ENCODE assay signal across 16 mouse cellular contexts in genomic region chr9:62524761-62525308, GRCm38 (mm10). TPM values are rescaled to one million over a fixed set of nuclear protein-coding genes. Genes with fewer than 3 reads are reported as not detected.
DNase-seq lines count a peak whose midpoint lies in the region; ATAC-seq and TF ChIP-seq lines count a peak whose summit lies in the region.
"Had no signal": no experiment of that assay in that cellular context is flagged by ENCODE, and none has a peak within 500 bp of the region (broad histone marks: within the 10 kb centered on the region; RNA-seq: fewer than 3 reads in every experiment).

No protein-coding gene starts in this region.

- peak overlapping the region; percentile 73 for H3K27ac ChIP-seq in hindbrain, embryonic 10.5 days
- no peak overlapping the region for H3K27ac ChIP-seq in hindbrain, embryonic 11.5 days (ENCODE audit: low read depth, low read length)
- H3K27ac ChIP-seq in midbrain, embryonic 14.5 days (replicated peaks; ENCODE audit: low read depth, low read length) = no peak overlapping the region
- H3K27ac ChIP-seq in midbrain, postnatal 0 days (ENCODE audit: low read depth, low read length) = no peak overlapping the region; the same call in 1 of the 2 replicates
- H3K27ac ChIP-seq in hindbrain, embryonic 12.5 days = peak overlapping the region; percentile 55; the same call in 1 of the 2 replicates
- H3K27ac ChIP-seq in neural tube, embryonic 15.5 days (replicated peaks) = peak overlapping the region; percentile 77
- H3K27ac ChIP-seq: limb, embryonic 15.5 days had no signal

- peaks cover 87% of the 10 kb centered on the region for H3K4me1 ChIP-seq in hindbrain, embryonic 10.5 days (replicated peaks)
- peaks cover 22% of the 10 kb centered on the region for H3K4me1 ChIP-seq in hindbrain, embryonic 11.5 days (replicated peaks; ENCODE audit: control insufficient read depth, insufficient read depth, low read length)
- H3K4me1 ChIP-seq in midbrain, embryonic 14.5 days (ENCODE audit: control insufficient read depth, insufficient read depth, low read length) = peaks cover 60% of the 10 kb centered on the region
- H3K4me1 ChIP-seq in midbrain, postnatal 0 days (ENCODE audit: insufficient read depth, low read length) = peaks cover 8% of the 10 kb centered on the region; the same call in 1 of the 2 replicates
- peaks cover 93% of the 10 kb centered on the region for H3K4me1 ChIP-seq in hindbrain, embryonic 12.5 days
- peaks cover 81% of the 10 kb centered on the region for H3K4me1 ChIP-seq in neural tube, embryonic 15.5 days

- no peak for ATAC-seq in hindbrain, embryonic 11.5 days (ENCODE audit: low FRiP score)
- no peak for ATAC-seq in midbrain, embryonic 14.5 days (ENCODE audit: low FRiP score, low TSS enrichment)
- ATAC-seq in midbrain, postnatal 0 days (ENCODE audit: low FRiP score) = no peak
- no peak for ATAC-seq in hindbrain, embryonic 12.5 days (ENCODE audit: low FRiP score)
- no peak for ATAC-seq in neural tube, embryonic 15.5 days (ENCODE audit: low FRiP score)
- ATAC-seq: Patski had no signal

- H3K9me3 ChIP-seq in hindbrain, embryonic 10.5 days = no peaks in the 10 kb centered on the region
- no peaks in the 10 kb centered on the region for H3K9me3 ChIP-seq in hindbrain, embryonic 11.5 days (ENCODE audit: control insufficient read depth, low read length)
- H3K9me3 ChIP-seq in midbrain, embryonic 14.5 days (ENCODE audit: control insufficient read depth, low read length) = no peaks in the 10 kb centered on the region
- no peaks in the 10 kb centered on the region for H3K9me3 ChIP-seq in midbrain, postnatal 0 days (ENCODE audit: low read length)
- no peaks in the 10 kb centered on the region for H3K9me3 ChIP-seq in hindbrain, embryonic 12.5 days (replicated peaks)
- no peaks in the 10 kb centered on the region for H3K9me3 ChIP-seq in neural tube, embryonic 15.5 days (replicated peaks)
- H3K9me3 ChIP-seq: limb, embryonic 15.5 days; lung, embryonic 15.5 days had no signal

- H3K27me3 ChIP-seq in hindbrain, embryonic 10.5 days (ENCODE audit: insufficient read depth, poor library complexity, severe bottlenecking) = peaks cover 30% of the 10 kb centered on the region
- 0 out of 2 replicates have a peak, but pooled peaks cover 2% of the 10 kb centered on the region for H3K27me3 ChIP-seq in hindbrain, embryonic 11.5 days (ENCODE audit: control insufficient read depth, insufficient read depth, low read length)
- H3K27me3 ChIP-seq in midbrain, embryonic 14.5 days (ENCODE audit: control insufficient read depth, insufficient read depth, low read length) = peaks cover 3% of the 10 kb centered on the region; the same call in 1 of the 2 replicates
- H3K27me3 ChIP-seq in midbrain, postnatal 0 days (ENCODE audit: insufficient read depth, low read length) = no peaks in the 10 kb centered on the region
- H3K27me3 ChIP-seq in hindbrain, embryonic 12.5 days = no peaks in the 10 kb centered on the region
- H3K27me3 ChIP-seq in neural tube, embryonic 15.5 days (replicated peaks) = no peaks in the 10 kb centered on the region
- H3K27me3 ChIP-seq: CH12.LX; lung, embryonic 15.5 days had no signal

- WGBS in hindbrain, embryonic 10.5 days = 53% methylated on average over 4 of the region's 4 CpGs
- 47% methylated on average over 4 of the region's 4 CpGs for WGBS in hindbrain, embryonic 11.5 days
- 56% methylated on average over 4 of the region's 4 CpGs for WGBS in midbrain, embryonic 14.5 days
- WGBS in midbrain, postnatal 0 days = 65% methylated on average over 4 of the region's 4 CpGs
- WGBS in hindbrain, embryonic 12.5 days = 55% methylated on average over 4 of the region's 4 CpGs
- 67% methylated on average over 4 of the region's 4 CpGs for WGBS in neural tube, embryonic 15.5 days

- no peak for TF ChIP-seq CTCF in midbrain, postnatal 0 days (IDR thresholded peaks at IDR 0.05)

- no peak for DNase-seq in hindbrain, embryonic 10.5 days (ENCODE audit: low spot score)
- DNase-seq in hindbrain, embryonic 11.5 days (ENCODE audit: low spot score) = no peak
- DNase-seq in midbrain, embryonic 14.5 days = no peak
- DNase-seq in midbrain, postnatal 0 days (ENCODE audit: low spot score) = no peak
- no peak for DNase-seq in B cell, adult 2 months
- DNase-seq: cerebellum, adult 11-12 months; kidney, adult 8-10 months; kidney, postnatal 4 days; right cerebral cortex, adult 18-20 months had no signal

- no peak overlapping the region for H3K9ac ChIP-seq in hindbrain, embryonic 11.5 days (ENCODE audit: low read depth, low read length)
- H3K9ac ChIP-seq in midbrain, embryonic 14.5 days (replicated peaks; ENCODE audit: low read length) = 0 out of 2 replicates have a peak overlapping the region, but pooled peaks have one; percentile 7
- H3K9ac ChIP-seq in midbrain, postnatal 0 days (replicated peaks; ENCODE audit: low read length, poor library complexity, severe bottlenecking) = no peak overlapping the region
- peak overlapping the region; percentile 1; the same call in 1 of the 2 replicates for H3K9ac ChIP-seq in hindbrain, embryonic 12.5 days
- H3K9ac ChIP-seq in neural tube, embryonic 15.5 days (replicated peaks) = no peak overlapping the region
- H3K9ac ChIP-seq: limb, embryonic 15.5 days; lung, embryonic 15.5 days had no signal

- no peak overlapping the region for H3K4me2 ChIP-seq in hindbrain, embryonic 11.5 days (replicated peaks; ENCODE audit: low read depth, low read length)
- H3K4me2 ChIP-seq in midbrain, embryonic 14.5 days (ENCODE audit: low read length) = no peak overlapping the region
- no peak overlapping the region for H3K4me2 ChIP-seq in midbrain, postnatal 0 days (ENCODE audit: low read depth, low read length, poor library complexity, severe bottlenecking)
- no peak overlapping the region for H3K4me2 ChIP-seq in hindbrain, embryonic 12.5 days (replicated peaks)
- no peak overlapping the region for H3K4me2 ChIP-seq in neural tube, embryonic 15.5 days
- H3K4me2 ChIP-seq: limb, embryonic 15.5 days; lung, embryonic 15.5 days had no signal

- no peak overlapping the region for H3K4me3 ChIP-seq in hindbrain, embryonic 10.5 days
- H3K4me3 ChIP-seq in hindbrain, embryonic 11.5 days (ENCODE audit: low read depth, low read length) = no peak overlapping the region
- H3K4me3 ChIP-seq in midbrain, embryonic 14.5 days (replicated peaks; ENCODE audit: low read depth, low read length) = no peak overlapping the region
- H3K4me3 ChIP-seq in midbrain, postnatal 0 days (ENCODE audit: low read depth, low read length) = no peak overlapping the region
- H3K4me3 ChIP-seq in hindbrain, embryonic 12.5 days = no peak overlapping the region
- H3K4me3 ChIP-seq in neural tube, embryonic 15.5 days (replicated peaks) = no peak overlapping the region
- H3K4me3 ChIP-seq: erythroblast, embryonic 14.5 days; limb, embryonic 15.5 days; lung, embryonic 15.5 days had no signal

- no peaks in the 10 kb centered on the region for H3K36me3 ChIP-seq in hindbrain, embryonic 10.5 days
- no peaks in the 10 kb centered on the region for H3K36me3 ChIP-seq in hindbrain, embryonic 11.5 days (ENCODE audit: control insufficient read depth, insufficient read depth, low read length)
- no peaks in the 10 kb centered on the region for H3K36me3 ChIP-seq in midbrain, embryonic 14.5 days (ENCODE audit: control insufficient read depth, insufficient read depth, low read length)
- H3K36me3 ChIP-seq in midbrain, postnatal 0 days (ENCODE audit: insufficient read depth, low read length) = no peaks in the 10 kb centered on the region
- no peaks in the 10 kb centered on the region for H3K36me3 ChIP-seq in hindbrain, embryonic 12.5 days
- H3K36me3 ChIP-seq in neural tube, embryonic 15.5 days = no peaks in the 10 kb centered on the region
- H3K36me3 ChIP-seq: limb, embryonic 15.5 days; lung, embryonic 15.5 days had no signal

RNA-seq across cellular contexts. Expression of gene Coro2b, which starts 12.0 kb away (rescaled TPM):
- polyA plus RNA-seq in hindbrain, embryonic 10.5 days (2016; fragmentation: Nextera tagmentation; extraction: Ambion mirVana) = 17.5 and 30.7 TPM in 2 replicates
- polyA plus RNA-seq in hindbrain, embryonic 11.5 days (2014; fragmentation: Nextera tagmentation; extraction: Ambion mirVana) = 19.5 and 20.5 TPM in 2 replicates
- 33.2 and 34.5 TPM in 2 replicates for polyA plus RNA-seq in midbrain, embryonic 14.5 days (2014; fragmentation: Nextera tagmentation; extraction: Ambion mirVana)
- total RNA-seq in midbrain, postnatal 0 days (2014; rRNA removed) = 36.2 and 45.8 TPM in 2 replicates
- 21.4 and 22.8 TPM in 2 replicates for polyA plus RNA-seq in midbrain, postnatal 0 days (2015; fragmentation: Nextera tagmentation; extraction: Ambion mirVana)
- polyA plus RNA-seq in hindbrain, embryonic 12.5 days (2016; fragmentation: Nextera tagmentation; extraction: Ambion mirVana) = 34.2 and 36.9 TPM in 2 replicates
- polyA plus RNA-seq in neural tube, embryonic 15.5 days (2015; fragmentation: Nextera tagmentation; extraction: Ambion mirVana) = 34.3 and 38.2 TPM in 2 replicates
- polyA plus RNA-seq: erythroblast, embryonic 14.5 days had no signal

Comparison
In these comparisons a context has a peak if more than half of its experiments do, and no peak if none do; other contexts are left out.
1. H3K27ac ChIP-seq: peak in hindbrain, embryonic 10.5 days (single experiment), hindbrain, embryonic 12.5 days (single experiment) and neural tube, embryonic 15.5 days (single experiment); none in hindbrain, embryonic 11.5 days (single experiment), midbrain, embryonic 14.5 days (single experiment) and midbrain, postnatal 0 days (single experiment).
2. H3K9ac ChIP-seq: peak in midbrain, embryonic 14.5 days (single experiment) and hindbrain, embryonic 12.5 days (single experiment); none in hindbrain, embryonic 11.5 days (single experiment), midbrain, postnatal 0 days (single experiment) and neural tube, embryonic 15.5 days (single experiment).